Mouse (Mus musculus) olfactory bulb, adult 2 months (tissue): ENCODE measurements around the gene Ggt1. TPM values are rescaled to one million over a fixed set of nuclear protein-coding genes. Genes with fewer than 3 reads are reported as not detected.

Source experiments
- H3K27ac ChIP-seq: fragments of 200-500 bp; 2 replicates; pipeline ENCODE4 v1.5.1; 2012; ENCODE audit warnings: low read depth, low read length; ENCODE audit not compliant: insufficient read depth
- H3K4me1 ChIP-seq: fragments of 200-500 bp; 2 replicates; pipeline ENCODE4 v1.6.1; 2012; ENCODE audit warnings: low read length; ENCODE audit not compliant: control insufficient read depth, insufficient read depth
- H3K4me3 ChIP-seq: fragments of 200-500 bp; 2 replicates; pipeline ENCODE4 v1.5.1; 2012; ENCODE audit warnings: mild to moderate bottlenecking, low read depth, low read length, moderate library complexity; ENCODE audit not compliant: insufficient read depth
- CTCF ChIP-seq: fragments of 200-500 bp; IDR thresholded peaks from 2 replicates; pipeline ENCODE4 v1.5.1; 2012; ENCODE audit warnings: low read depth, mild to moderate bottlenecking, low read length, moderate library complexity; ENCODE audit not compliant: insufficient read depth
- POLR2A ChIP-seq: fragments of 200-500 bp; IDR thresholded peaks from 2 replicates; pipeline ENCODE4 v1.6.1; 2012; ENCODE audit warnings: mild to moderate bottlenecking, low read depth, low read length, moderate library complexity; ENCODE audit not compliant: insufficient read depth
- WGBS: fragments of 180-500 bp; shearing (Covaris S2); methylation state at CpG from one replicate; pipeline ENCODE4 v1.1.7; 2018; 5-methylcytosine and 5-hydroxymethylcytosine counted together
- polyA plus RNA-seq: library from polyadenylated mRNA; stranded (reverse); fragments of >200 nt; gene quantifications from 2 replicates; pipeline ENCODE4 v1.2.4, GENCODE M21; 2012; ENCODE audit warnings: low replicate concordance; ENCODE audit not compliant: missing spikeins, insufficient read depth, insufficient read length

Ggt1 gene
- polyA plus RNA-seq, 1 experiment: not detected

- TF ChIP-seq CTCF (no peak), POLR2A (no peak)
- Histone ChIP-seq H3K4me3 (no peak overlapping the region), H3K4me1 (no peaks in the 10 kb centered on the region), H3K27ac (no peak overlapping the region)
- 90% methylated on average over 5 of the region's 5 CpGs for WGBS
These were observed 25.3 kb upstream of the Ggt1 start for GRCm38 (mm10) chr10:75536123-75536522.

- no peak for TF ChIP-seq POLR2A
- TF ChIP-seq CTCF: no peak
- Histone ChIP-seq H3K4me1 (peaks cover 7% of the 10 kb centered on the region; the same call in 1 of the 2 replicates), H3K27ac (no peak overlapping the region), H3K4me3 (no peak overlapping the region)
- WGBS: 52% methylated on average over 7 of the region's 7 CpGs
These were observed 13.5 kb upstream of the Ggt1 start for GRCm38 (mm10) chr10:75547901-75548300.

- Histone ChIP-seq H3K27ac (no peak overlapping the region), H3K4me3 (no peak overlapping the region), H3K4me1 (peaks cover 7% of the 10 kb centered on the region; the same call in 1 of the 2 replicates)
- 30% methylated on average over 14 of the region's 14 CpGs for WGBS
- TF ChIP-seq POLR2A (no peak), CTCF (no peak)
These were observed 12.9 kb upstream of the Ggt1 start for GRCm38 (mm10) chr10:75548486-75548885.

DNA sequence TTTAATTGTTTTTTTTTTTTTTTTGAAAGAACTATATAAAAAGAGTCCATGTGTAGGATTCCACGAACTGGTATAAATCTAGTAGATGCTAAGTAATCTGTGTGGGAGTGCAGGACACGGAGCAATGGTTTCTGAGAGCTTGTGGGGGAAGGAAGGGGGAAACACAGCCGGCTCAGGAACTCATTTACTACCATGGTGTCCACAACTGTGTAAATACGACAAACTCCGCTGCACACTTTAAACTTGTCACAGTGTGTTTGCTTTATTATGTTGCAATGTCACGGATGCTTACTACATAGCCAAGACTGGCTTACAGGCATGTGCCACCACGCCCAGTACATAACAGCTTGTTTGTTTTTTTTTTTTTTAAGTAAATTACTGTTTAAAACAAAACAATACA lies 11.5 kb upstream of the Ggt1 start:
- TF ChIP-seq CTCF (no peak), POLR2A (no peak)
- Histone ChIP-seq H3K4me1 (peaks cover 14% of the 10 kb centered on the region), H3K4me3 (no peak overlapping the region), H3K27ac (no peak overlapping the region)
- WGBS: 64% methylated on average over 7 of the region's 7 CpGs

DNA sequence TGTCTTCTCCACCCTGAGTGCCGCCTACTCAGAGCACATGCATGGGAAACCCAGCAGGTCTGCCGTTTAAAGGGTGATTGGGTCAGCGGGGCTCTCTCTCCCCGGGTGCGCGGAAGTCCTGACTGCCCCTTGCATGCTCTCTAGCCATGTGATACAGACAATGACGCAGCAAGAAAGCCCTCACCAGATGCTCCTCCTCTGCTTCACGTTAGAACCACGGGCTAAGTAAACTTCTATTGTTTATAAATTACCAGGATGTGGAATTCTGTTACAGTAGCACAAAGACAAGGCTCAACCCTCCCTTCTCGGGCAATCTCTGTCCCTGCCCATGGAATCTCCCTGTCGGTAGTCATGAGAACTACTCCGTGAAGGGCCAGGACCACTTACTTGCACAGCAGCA lies 10.2 kb upstream of the Ggt1 start:
- 46% methylated on average over 12 of the region's 12 CpGs for WGBS
- Histone ChIP-seq H3K27ac (no peak overlapping the region), H3K4me1 (peaks cover 14% of the 10 kb centered on the region), H3K4me3 (no peak overlapping the region)
- TF ChIP-seq CTCF: no peak

- H3K27ac ChIP-seq: no peak overlapping the region
- WGBS: 90% methylated on average over 2 of the region's 2 CpGs
- H3K4me3 ChIP-seq: no peak overlapping the region
- TF ChIP-seq CTCF: no peak
- TF ChIP-seq POLR2A: no peak
- H3K4me1 ChIP-seq: peaks cover 14% of the 10 kb centered on the region
These were observed 9.3 kb upstream of the Ggt1 start for GRCm38 (mm10) chr10:75552106-75552505.

DNA sequence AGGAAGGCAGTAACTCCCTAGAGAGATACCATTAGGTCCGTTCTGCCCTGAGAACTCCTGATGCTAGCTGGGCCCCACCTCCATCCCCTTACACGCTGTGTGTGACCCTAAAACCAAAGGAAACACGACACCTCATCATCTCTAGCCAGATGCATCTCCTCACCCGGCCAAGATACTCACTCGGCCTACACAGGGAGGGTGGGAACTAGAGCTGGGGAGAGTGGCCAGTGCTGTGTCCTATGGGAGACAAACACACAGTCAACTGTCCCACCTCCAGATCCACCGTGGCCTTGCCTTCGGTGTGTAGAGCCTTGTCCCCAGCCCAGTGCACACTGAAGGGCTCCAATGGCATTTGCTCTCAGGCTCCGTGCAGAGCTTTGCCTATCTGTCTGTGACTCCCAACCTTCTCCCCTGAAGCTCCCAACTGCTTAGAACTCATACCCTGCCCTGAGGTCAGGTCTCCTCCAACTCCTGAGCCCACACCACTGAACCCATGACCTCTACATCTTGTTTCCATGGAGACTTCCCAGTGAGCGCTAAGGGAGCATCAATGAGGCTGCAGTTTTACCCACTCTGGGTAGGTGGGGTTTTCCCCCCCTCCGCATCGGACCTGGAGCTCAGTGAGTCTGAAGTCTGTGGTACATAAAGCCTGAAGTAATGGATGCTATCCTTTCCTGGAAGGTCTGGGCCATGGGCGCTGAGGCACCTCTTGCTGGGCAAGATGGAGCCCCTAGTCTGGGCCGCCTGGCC lies 8.5 kb upstream of the Ggt1 start:
- Histone ChIP-seq H3K4me1 (peaks cover 13% of the 10 kb centered on the region), H3K4me3 (no peak overlapping the region), H3K27ac (no peak overlapping the region)
- TF ChIP-seq POLR2A: no peak
- no peak for TF ChIP-seq CTCF
- WGBS: 88% methylated on average over 13 of the region's 13 CpGs

GRCm38 (mm10) chr10:75554090-75554489 lies 7.3 kb upstream of the Ggt1 start:
- TF ChIP-seq CTCF: no peak
- TF ChIP-seq POLR2A: no peak
- H3K4me3 ChIP-seq: no peak overlapping the region
- peaks cover 10% of the 10 kb centered on the region; the same call in 1 of the 2 replicates for H3K4me1 ChIP-seq
- 76% methylated on average over 8 of the region's 8 CpGs for WGBS
- H3K27ac ChIP-seq: no peak overlapping the region

DNA sequence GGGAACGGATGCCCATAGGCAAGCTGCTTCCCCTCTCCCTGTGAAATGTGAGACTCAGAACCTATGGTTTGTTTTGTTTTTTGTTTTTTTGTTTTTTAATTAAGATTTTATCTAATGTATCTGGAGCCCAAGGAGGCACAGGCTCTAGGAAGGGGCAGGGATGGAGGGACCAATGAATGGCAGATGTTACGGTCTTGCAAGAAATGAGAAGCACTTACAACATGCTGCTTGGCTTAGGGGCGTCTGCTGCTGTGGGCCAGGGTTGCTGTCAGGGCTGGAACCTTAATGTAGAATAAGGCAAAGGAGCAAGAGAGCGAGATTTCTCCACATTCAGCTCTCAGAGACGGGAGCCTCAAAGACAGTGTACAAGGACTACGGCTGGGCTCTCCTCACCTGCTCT lies 5.8 kb upstream of the Ggt1 start:
- H3K27ac ChIP-seq: peak overlapping the region; percentile 24; the same call in 1 of the 2 replicates
- peaks cover 21% of the 10 kb centered on the region for H3K4me1 ChIP-seq
- no peak overlapping the region for H3K4me3 ChIP-seq
- TF ChIP-seq CTCF (no peak), POLR2A (no peak)
- WGBS: 79% methylated on average over 6 of the region's 6 CpGs

DNA sequence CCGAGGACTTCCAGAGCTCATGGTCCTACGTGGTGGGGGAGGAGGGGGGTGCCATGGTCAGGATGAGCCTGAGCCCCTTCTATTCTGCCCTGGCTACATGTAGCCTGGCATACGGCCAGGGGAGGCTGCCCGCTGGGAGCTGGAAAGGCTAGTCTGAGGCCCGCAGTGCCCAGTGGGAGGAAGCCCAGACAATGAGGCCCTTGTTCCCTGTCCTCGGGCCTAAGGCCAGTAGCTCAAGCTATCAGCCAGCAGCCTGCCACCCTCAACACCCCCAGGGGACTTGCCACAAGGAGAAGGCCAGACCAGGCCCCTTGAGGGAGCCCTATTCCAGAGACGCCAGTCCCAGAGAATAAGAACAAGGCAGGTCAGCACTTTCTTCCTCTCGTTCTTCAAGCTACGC lies 5.4 kb upstream of the Ggt1 start:
- peak overlapping the region; percentile 24; the same call in 1 of the 2 replicates for H3K27ac ChIP-seq
- H3K4me3 ChIP-seq: no peak overlapping the region
- H3K4me1 ChIP-seq: peaks cover 22% of the 10 kb centered on the region
- TF ChIP-seq CTCF: no peak
- no peak for TF ChIP-seq POLR2A
- 54% methylated on average over 9 of the region's 9 CpGs for WGBS
